Mouse (Mus musculus): ENCODE results near the gene Tacr2.

DNA sequence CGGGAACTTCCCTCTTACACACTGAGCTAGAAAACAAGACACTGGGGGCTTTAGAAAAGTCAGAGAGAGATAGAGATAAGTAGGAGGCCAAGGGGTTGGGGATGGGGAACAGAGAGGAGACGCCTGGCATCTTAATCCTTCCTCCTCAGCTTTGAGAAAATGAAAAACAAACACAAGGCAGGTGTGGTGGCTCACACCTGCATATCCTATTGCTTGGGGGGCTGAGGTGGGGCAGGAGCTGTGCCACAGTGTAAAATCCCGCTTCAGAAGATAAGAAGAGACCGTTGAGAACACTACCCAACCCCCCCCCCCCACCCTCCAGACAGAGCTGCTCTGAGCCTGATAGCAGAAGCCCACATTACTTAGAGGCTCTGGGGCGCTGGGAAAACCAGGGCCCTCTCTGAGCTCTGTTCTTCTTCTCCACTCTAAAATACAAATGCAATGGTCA lies 37.0 kb upstream of the Tacr2 start:
- TF ChIP-seq CTCF (conservative IDR thresholded peaks at IDR 0.05; ENCODE audit: insufficient read depth, insufficient read length, low read depth, low read length) (no peak), POLR2A (IDR thresholded peaks at IDR 0.05; ENCODE audit: low read depth, low read length) (no peak)
